Mouse (Mus musculus) heart, embryonic 12.5 days (tissue): ENCODE results near the gene Mkrn2os. TPM values are rescaled to one million over a fixed set of nuclear protein-coding genes. Genes with fewer than 3 reads are reported as not detected.
A peak's percentile ranks its signal among the peaks of the same experiment; 100 is the strongest.

Experiments used
- ATAC-seq: fragments of 200-750 bp; cut with Nextera tagmentation; 2 replicates; pipeline ENCODE4 v1.8.0; 2017; ENCODE audit warnings: moderate TSS enrichment, moderate library complexity; ENCODE audit not compliant: insufficient number of reproducible peaks, low FRiP score
- H3K27ac ChIP-seq: fragments of 300-500 bp; sonication (generic); 2 replicates; pipeline ENCODE4 v1.5.1; 2016; ENCODE audit warnings: mild to moderate bottlenecking, moderate library complexity; ENCODE audit not compliant: poor library complexity, severe bottlenecking
- H3K27me3 ChIP-seq: fragments of 300-500 bp; sonication (generic); replicated peaks from 2 replicates; pipeline ENCODE4 v1.6.1; 2016; ENCODE audit warnings: mild to moderate bottlenecking, moderate library complexity
- H3K36me3 ChIP-seq: fragments of 300-500 bp; sonication (generic); 2 replicates; pipeline ENCODE4 v1.6.1; 2016; ENCODE audit warnings: mild to moderate bottlenecking, moderate library complexity
- H3K4me1 ChIP-seq: fragments of 300-500 bp; sonication (generic); replicated peaks from 2 replicates; pipeline ENCODE4 v1.6.1; 2016; ENCODE audit warnings: mild to moderate bottlenecking
- H3K4me2 ChIP-seq: fragments of 300-500 bp; sonication (generic); 2 replicates; pipeline ENCODE4 v1.6.1; 2016; ENCODE audit warnings: mild to moderate bottlenecking, moderate library complexity
- H3K4me3 ChIP-seq: fragments of 300-500 bp; sonication (generic); 2 replicates; pipeline ENCODE4 v1.5.1; 2016; ENCODE audit warnings: mild to moderate bottlenecking
- H3K9ac ChIP-seq: fragments of 300-500 bp; sonication (generic); 2 replicates; pipeline ENCODE4 v1.6.1; 2016; ENCODE audit warnings: mild to moderate bottlenecking, moderate library complexity
- H3K9me3 ChIP-seq: fragments of 300-500 bp; sonication (generic); replicated peaks from 2 replicates; pipeline ENCODE4 v1.6.1; 2016; ENCODE audit warnings: mild to moderate bottlenecking, moderate library complexity
- WGBS: fragments of 180-500 bp; shearing (Covaris S2); methylation state at CpG from one replicate; pipeline ENCODE4 v1.1.7; 2016; 5-methylcytosine and 5-hydroxymethylcytosine counted together
- polyA plus RNA-seq: library from polyadenylated mRNA; unstranded; fragments of >200 nt; fragmentation: Nextera tagmentation; extraction: Ambion mirVana; gene quantifications from 2 replicates; pipeline ENCODE4 v1.2.1, GENCODE M21; 2016

The Mkrn2os gene
- polyA plus RNA-seq, 1 experiment from 2014 or later = 0.33 TPM

DNA sequence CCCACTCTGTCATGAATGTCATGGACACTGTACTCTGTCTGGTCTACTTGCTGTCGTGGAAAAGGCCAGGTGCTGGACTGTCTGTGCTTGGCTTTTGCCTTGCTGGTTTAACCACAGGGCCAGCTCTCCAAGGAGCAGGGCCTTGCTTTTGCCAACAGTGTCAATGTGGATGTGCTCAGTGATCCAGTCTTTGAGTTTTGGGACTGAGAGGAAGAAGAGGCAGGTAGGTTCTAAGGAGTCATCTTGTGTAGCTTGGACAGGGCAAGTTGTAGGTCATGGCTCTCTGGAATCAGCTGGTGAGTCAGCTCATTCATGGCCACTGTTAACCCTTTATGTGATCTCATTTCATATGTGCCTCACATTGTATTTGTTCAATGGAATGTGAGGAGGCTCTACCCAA, 14.1 kb upstream of the Mkrn2os start:
- Histone ChIP-seq H3K27ac (no peak overlapping the region), H3K27me3 (no peaks in the 10 kb centered on the region), H3K4me2 (no peak overlapping the region), H3K9me3 (no peaks in the 10 kb centered on the region), H3K36me3 (peaks cover 22% of the 10 kb centered on the region), H3K4me3 (no peak overlapping the region), H3K9ac (no peak overlapping the region), H3K4me1 (peaks cover 19% of the 10 kb centered on the region)
- ATAC-seq = no peak
- 67% methylated on average over 1 of the region's 1 CpGs for WGBS

DNA sequence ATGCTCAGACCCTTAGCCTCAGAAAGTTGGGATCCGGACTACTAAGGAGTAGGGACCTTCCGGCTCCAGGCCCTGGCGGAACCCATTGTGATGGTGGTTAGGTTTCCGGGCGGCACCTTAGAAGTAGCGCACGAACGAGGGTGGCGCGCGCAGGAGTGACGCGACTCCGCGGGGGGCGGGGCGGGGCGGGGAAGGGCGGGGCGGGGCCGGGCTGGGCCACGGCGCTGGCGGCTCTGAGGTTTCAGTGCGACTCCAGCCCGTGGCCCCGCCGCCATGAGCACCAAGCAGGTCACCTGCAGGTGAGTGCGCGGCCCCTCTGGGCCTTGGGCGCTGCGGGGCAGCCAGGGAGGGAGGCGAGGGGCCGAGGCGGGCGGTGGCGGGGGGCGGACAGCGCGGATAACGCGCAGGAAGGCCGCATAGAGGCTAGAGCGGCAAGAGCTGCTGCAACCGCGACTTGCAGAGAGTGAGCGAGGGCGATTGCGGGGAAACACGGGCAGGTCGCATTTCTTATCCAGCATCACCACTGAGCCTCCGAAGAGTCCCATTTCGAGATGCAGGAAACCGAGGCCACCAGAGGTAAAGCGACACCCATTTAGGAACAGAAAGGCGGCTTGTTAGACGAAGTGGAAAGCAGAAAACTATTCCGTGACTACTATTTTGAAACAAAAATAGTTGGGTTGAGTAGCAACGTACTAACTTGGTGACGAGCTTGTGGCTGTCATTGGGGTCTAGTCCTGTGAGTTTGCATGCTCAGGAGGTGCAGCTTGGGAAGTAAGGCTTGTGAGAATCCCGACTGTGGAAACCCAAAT, 9.5 kb upstream of the Mkrn2os start, which contains the start of gene Mkrn2:
Gene Mkrn2, plus strand, starts transcription at position 188 of the 809 bp plus-strand sequence.
- H3K4me1 ChIP-seq = peaks cover 13% of the 10 kb centered on the region
- under 1% methylated on average over 59 of the region's 61 CpGs for WGBS
- H3K36me3 ChIP-seq = 0 out of 2 replicates have a peak, but pooled peaks cover 2% of the 10 kb centered on the region
- H3K4me3 ChIP-seq = peak within 1 kb of the TSS; percentile 98
- H3K27me3 ChIP-seq = no peaks in the 10 kb centered on the region
- peak; percentile 96 for ATAC-seq
- 0 out of 2 replicates have a peak, but pooled peaks cover 4% of the 10 kb centered on the region for H3K9me3 ChIP-seq
- peak within 1 kb of the TSS; percentile 82 for H3K4me2 ChIP-seq
- peak within 1 kb of the TSS; percentile 77 for H3K27ac ChIP-seq
- H3K9ac ChIP-seq = peak within 1 kb of the TSS; percentile 95

DNA sequence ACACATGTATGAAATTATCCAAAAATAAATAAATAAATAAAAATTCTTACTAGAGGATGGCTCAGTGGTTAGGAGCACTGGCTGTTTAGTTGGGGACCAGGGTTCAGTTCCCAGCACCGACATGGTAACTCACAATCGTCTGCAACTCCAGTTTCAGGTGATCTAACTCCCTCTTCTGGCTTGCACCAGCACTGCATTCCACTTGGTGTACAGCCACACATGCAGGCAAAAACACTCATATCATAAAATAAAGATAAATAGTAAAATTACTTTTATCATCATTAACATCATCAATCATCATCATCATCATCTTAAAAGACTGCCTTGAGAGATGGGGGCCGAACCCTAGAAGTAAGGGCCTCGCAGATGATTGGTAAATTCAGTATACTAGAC, 8.9 kb upstream of the Mkrn2os start:
- Histone ChIP-seq H3K9ac (no peak overlapping the region), H3K4me1 (peaks cover 10% of the 10 kb centered on the region), H3K27ac (no peak overlapping the region), H3K36me3 (0 out of 2 replicates have a peak, but pooled peaks cover 2% of the 10 kb centered on the region), H3K4me3 (peak overlapping the region; percentile 98), H3K27me3 (no peaks in the 10 kb centered on the region), H3K4me2 (peak overlapping the region; percentile 82), H3K9me3 (0 out of 2 replicates have a peak, but pooled peaks cover 4% of the 10 kb centered on the region)
- no peak for ATAC-seq
- WGBS = 68% methylated on average over 4 of the region's 4 CpGs

DNA sequence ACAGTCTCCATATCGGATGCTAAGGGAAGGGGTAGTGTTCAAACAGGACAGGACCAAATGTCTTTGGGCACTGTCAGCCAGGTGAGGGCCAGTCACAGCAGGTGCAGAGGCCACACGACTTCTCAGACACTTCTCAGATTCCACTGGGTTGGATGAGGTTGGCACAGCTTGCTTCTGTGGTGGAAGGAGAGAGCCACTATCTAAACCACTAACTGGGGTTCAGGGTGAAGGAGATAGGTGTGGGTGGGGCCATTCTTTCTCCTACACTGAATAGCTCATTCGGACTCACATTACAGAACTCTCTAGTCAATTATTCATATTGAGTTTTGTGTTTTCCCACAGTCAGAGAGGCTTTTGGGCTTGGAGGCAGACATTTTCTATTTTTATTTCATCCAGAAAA, 3.3 kb upstream of the Mkrn2os start:
- ATAC-seq = no peak
- Histone ChIP-seq H3K4me1 (0 out of 2 replicates have a peak, but pooled peaks cover 5% of the 10 kb centered on the region), H3K9me3 (0 out of 2 replicates have a peak, but pooled peaks cover 4% of the 10 kb centered on the region), H3K4me3 (no peak overlapping the region), H3K36me3 (no peaks in the 10 kb centered on the region), H3K4me2 (no peak overlapping the region), H3K27ac (no peak overlapping the region), H3K27me3 (no peaks in the 10 kb centered on the region), H3K9ac (no peak overlapping the region)
- WGBS = 48% methylated on average over 3 of the region's 3 CpGs

- Histone ChIP-seq H3K36me3 (no peaks in the 10 kb centered on the region), H3K27me3 (no peaks in the 10 kb centered on the region), H3K4me1 (0 out of 2 replicates have a peak, but pooled peaks cover 5% of the 10 kb centered on the region), H3K27ac (no peak overlapping the region), H3K9me3 (no peaks in the 10 kb centered on the region), H3K4me3 (no peak overlapping the region), H3K4me2 (no peak overlapping the region), H3K9ac (no peak overlapping the region)
- ATAC-seq = no peak
- 68% methylated on average over 3 of the region's 3 CpGs for WGBS
Measured at GRCm38 (mm10) chr6:115594463-115594862, 2.1 kb upstream of the Mkrn2os start.

DNA sequence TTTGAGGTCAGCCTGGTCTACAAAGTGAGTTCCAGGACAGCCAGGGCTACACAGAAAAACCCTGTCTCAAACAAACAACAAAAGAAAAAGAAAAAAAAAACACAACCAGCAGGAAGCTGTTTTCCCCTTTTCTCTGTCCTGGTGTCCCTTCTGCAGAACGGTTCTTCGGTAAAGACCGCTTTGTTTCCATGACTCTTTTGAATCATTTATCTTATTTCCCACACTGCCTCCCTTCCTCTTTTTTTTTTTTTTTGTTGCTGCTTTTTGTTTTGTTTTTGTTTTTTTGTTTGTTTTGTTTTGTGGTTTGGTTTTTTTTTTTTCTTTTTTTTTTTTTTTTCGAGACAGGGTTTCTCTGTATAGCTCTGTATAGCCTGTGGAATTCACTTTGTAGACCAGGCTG, 876 bp upstream of the Mkrn2os start:
- H3K4me3 ChIP-seq = no peak overlapping the region
- no peaks in the 10 kb centered on the region for H3K27me3 ChIP-seq
- no peak overlapping the region for H3K9ac ChIP-seq
- H3K9me3 ChIP-seq = no peaks in the 10 kb centered on the region
- no peak for ATAC-seq
- 0 out of 2 replicates have a peak, but pooled peaks cover 5% of the 10 kb centered on the region for H3K4me1 ChIP-seq
- no peak overlapping the region for H3K4me2 ChIP-seq
- no peak overlapping the region for H3K27ac ChIP-seq
- WGBS = 77% methylated on average over 4 of the region's 4 CpGs
- no peaks in the 10 kb centered on the region for H3K36me3 ChIP-seq

DNA sequence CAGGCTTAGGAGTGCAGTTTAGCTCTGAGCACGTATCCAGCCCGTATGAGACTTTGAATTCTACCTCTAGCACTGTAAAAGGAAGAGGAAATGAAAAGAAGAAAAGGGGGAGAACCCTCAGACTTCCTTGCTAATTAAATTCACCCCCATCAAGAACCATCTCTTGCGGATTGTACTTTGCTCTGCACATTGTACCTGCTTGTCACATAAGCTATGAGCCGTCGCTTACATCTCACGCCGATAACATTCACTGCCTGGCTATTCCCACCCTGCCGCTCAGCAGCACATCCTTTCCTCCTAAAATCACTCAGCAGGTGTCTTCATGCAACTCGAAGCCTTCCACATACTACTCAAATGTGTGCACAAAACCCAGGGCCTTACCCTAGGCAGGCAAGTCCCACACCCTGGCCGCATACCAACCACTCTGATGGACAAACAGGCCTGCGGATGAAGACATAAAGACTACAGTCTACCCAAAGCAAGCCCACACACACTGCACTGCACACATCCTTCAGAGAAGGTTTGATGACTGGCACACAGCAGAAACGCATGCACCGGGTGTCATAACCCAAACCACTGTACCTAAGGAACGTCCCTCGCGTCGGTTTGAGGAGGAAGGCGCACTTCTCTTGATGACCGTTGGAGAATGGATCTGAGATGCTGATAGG, 550 bp downstream of the Mkrn2os start:
- Histone ChIP-seq H3K4me3 (no peak overlapping the region), H3K27me3 (no peaks in the 10 kb centered on the region), H3K4me2 (no peak overlapping the region), H3K9me3 (no peaks in the 10 kb centered on the region), H3K4me1 (0 out of 2 replicates have a peak, but pooled peaks cover 5% of the 10 kb centered on the region), H3K9ac (no peak overlapping the region), H3K27ac (no peak overlapping the region), H3K36me3 (no peaks in the 10 kb centered on the region)
- no peak for ATAC-seq
- WGBS = 85% methylated on average over 19 of the region's 19 CpGs

DNA sequence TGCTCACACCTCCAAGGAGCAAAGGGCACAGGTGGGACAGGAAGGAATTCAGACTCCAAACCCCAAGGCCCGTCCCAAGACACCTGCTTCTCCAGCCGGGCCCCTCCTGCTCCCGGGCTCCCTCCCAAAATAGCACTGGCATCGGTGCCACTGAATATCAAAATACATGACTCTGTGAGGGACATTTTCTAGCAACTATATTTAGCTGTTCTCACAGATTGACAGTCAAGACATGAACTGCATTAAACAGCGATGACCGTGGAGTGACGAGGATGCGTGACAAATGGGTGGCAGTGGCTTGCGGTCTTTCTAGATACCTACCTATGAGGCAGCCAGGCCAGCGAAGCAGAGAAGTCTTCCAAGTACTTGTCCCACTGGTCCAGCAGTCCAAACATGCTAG, 6.1 kb downstream of the Mkrn2os start:
- 0 out of 2 replicates have a peak overlapping the region, but pooled peaks have one; percentile 44 for H3K27ac ChIP-seq
- H3K9ac ChIP-seq = no peak overlapping the region
- no peak for ATAC-seq
- peak overlapping the region; percentile 29 for H3K4me2 ChIP-seq
- H3K9me3 ChIP-seq = no peaks in the 10 kb centered on the region
- 59% methylated on average over 10 of the region's 10 CpGs for WGBS
- H3K4me1 ChIP-seq = peaks cover 5% of the 10 kb centered on the region; the same call in 1 of the 2 replicates
- H3K27me3 ChIP-seq = no peaks in the 10 kb centered on the region
- no peak overlapping the region for H3K4me3 ChIP-seq
- H3K36me3 ChIP-seq = peaks cover 4% of the 10 kb centered on the region; the same call in 1 of the 2 replicates

GRCm38 (mm10) chr6:115584176-115584575, 8.2 kb downstream of the Mkrn2os start:
- ATAC-seq = no peak

GRCm38 (mm10) chr6:115583430-115584125, 8.8 kb downstream of the Mkrn2os start:
- ATAC-seq = no peak
- Histone ChIP-seq H3K4me3 (no peak overlapping the region), H3K4me2 (no peak overlapping the region), H3K27ac (no peak overlapping the region), H3K27me3 (no peaks in the 10 kb centered on the region), H3K36me3 (peaks cover 24% of the 10 kb centered on the region), H3K9ac (no peak overlapping the region), H3K4me1 (peaks cover 5% of the 10 kb centered on the region; the same call in 1 of the 2 replicates), H3K9me3 (no peaks in the 10 kb centered on the region)
- 69% methylated on average over 6 of the region's 6 CpGs for WGBS

More at GRCm38 (mm10) chr6:115584176-115584575, 8.2 kb downstream of the Mkrn2os start:
- no peak overlapping the region for H3K27ac ChIP-seq
- no peaks in the 10 kb centered on the region for H3K27me3 ChIP-seq
- no peaks in the 10 kb centered on the region for H3K9me3 ChIP-seq
- no peak overlapping the region for H3K4me2 ChIP-seq
- 84% methylated on average over 3 of the region's 3 CpGs for WGBS
- H3K4me3 ChIP-seq = no peak overlapping the region
- no peak overlapping the region for H3K9ac ChIP-seq
- peaks cover 5% of the 10 kb centered on the region; the same call in 1 of the 2 replicates for H3K4me1 ChIP-seq
- peaks cover 18% of the 10 kb centered on the region for H3K36me3 ChIP-seq
